Comparison of ENCODE assay signal across 8 mouse cellular contexts in the genomic region with DNA sequence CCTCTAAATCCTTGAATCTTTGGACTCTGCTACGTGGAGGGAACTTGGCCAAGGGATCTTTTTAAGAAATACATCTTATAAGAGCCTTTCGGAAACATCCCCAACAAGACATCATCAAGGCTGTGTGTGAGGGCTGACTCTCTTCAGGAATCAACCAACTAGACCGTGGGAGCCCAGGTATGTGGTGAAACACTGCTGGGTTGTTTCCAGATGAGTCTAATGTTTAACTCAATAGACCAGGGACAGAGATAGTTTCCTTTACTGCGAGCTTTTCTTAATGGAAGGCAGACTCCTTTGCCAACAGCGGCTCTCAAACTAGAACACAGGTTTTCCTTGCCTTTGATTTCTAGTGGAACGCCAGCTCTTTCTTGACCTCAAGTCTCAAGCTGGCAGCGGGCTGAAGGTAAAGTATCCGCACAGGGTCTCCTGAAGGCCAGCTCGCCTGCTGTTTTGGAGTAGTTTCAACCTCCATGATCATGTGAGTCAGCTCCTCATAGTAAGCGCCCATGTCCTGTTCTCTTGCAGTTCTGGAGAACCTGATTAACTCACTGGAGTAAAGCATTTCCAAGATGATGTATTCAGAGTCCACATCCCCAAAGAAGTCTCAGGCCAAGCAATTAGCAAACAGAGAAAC.
A peak's percentile ranks its signal among the peaks of the same experiment; 100 is the strongest.
DNase-seq lines count a peak whose midpoint lies in the region; ATAC-seq lines count a peak whose summit lies in the region.

No protein-coding gene starts in this region.

- H3K27me3 ChIP-seq in embryonic facial prominence, embryonic 14.5 days (replicated peaks; ENCODE audit: control insufficient read depth, insufficient read depth, low read length): no peaks in the 10 kb centered on the region
- peaks cover 21% of the 10 kb centered on the region for H3K27me3 ChIP-seq in midbrain, embryonic 12.5 days

- 56% methylated on average over 10 of the region's 10 CpGs for WGBS in embryonic facial prominence, embryonic 14.5 days
- 81% methylated on average over 10 of the region's 10 CpGs for WGBS in midbrain, embryonic 12.5 days

- H3K36me3 ChIP-seq in embryonic facial prominence, embryonic 14.5 days (ENCODE audit: control insufficient read depth, insufficient read depth, low read length): no peaks in the 10 kb centered on the region
- H3K36me3 ChIP-seq in midbrain, embryonic 12.5 days: no peaks in the 10 kb centered on the region

- 0 out of 2 replicates have a peak, but pooled peaks have one; percentile 6 for ATAC-seq in cerebellum, adult (ENCODE audit: insufficient number of reproducible peaks, low FRiP score, low TSS enrichment)
- ATAC-seq in embryonic facial prominence, embryonic 14.5 days (ENCODE audit: low read depth): peak; percentile 57
- no peak for ATAC-seq in midbrain, embryonic 12.5 days (ENCODE audit: low FRiP score, low read depth)

- peak overlapping the region; percentile 55 for H3K4me2 ChIP-seq in embryonic facial prominence, embryonic 14.5 days (ENCODE audit: low read depth, low read length)
- peak overlapping the region; percentile 55 for H3K4me2 ChIP-seq in midbrain, embryonic 12.5 days (replicated peaks)

- peaks cover 4% of the 10 kb centered on the region; the same call in 1 of the 2 replicates for H3K4me1 ChIP-seq in embryonic facial prominence, embryonic 14.5 days (ENCODE audit: control insufficient read depth, insufficient read depth, low read length)
- H3K4me1 ChIP-seq in midbrain, embryonic 12.5 days: no peaks in the 10 kb centered on the region

- H3K9ac ChIP-seq in embryonic facial prominence, embryonic 14.5 days (ENCODE audit: low read depth, low read length): peak overlapping the region; percentile 64; the same call in 1 of the 2 replicates
- H3K9ac ChIP-seq in midbrain, embryonic 12.5 days (replicated peaks): no peak overlapping the region

- peak overlapping the region; percentile 42; the same call in 1 of the 2 replicates for H3K27ac ChIP-seq in embryonic facial prominence, embryonic 14.5 days (replicated peaks; ENCODE audit: low read depth, low read length)
- H3K27ac ChIP-seq in midbrain, embryonic 12.5 days (replicated peaks): no peak overlapping the region

- H3K4me3 ChIP-seq in embryonic facial prominence, embryonic 14.5 days (ENCODE audit: low read depth, low read length): peak overlapping the region; percentile 45
- H3K4me3 ChIP-seq in midbrain, embryonic 12.5 days: no peak overlapping the region

- no peak for DNase-seq in cerebellum, adult 18-20 months
- peak; percentile 75 for DNase-seq in embryonic facial prominence, embryonic 14.5 days (ENCODE audit: low spot score)
- peak; percentile 72 for DNase-seq in kidney, adult 9 months
- no peak for DNase-seq in thymus, adult 18-20 months
- DNase-seq in cerebellum, adult 9-10 months: no peak
- no peak for DNase-seq in embryo, embryonic 11 days

- no peaks in the 10 kb centered on the region for H3K9me3 ChIP-seq in embryonic facial prominence, embryonic 14.5 days (ENCODE audit: control insufficient read depth, low read length)
- no peaks in the 10 kb centered on the region for H3K9me3 ChIP-seq in midbrain, embryonic 12.5 days

Comparison
In these comparisons a context has a peak if more than half of its experiments do, and no peak if none do; other contexts are left out.
1. DNase-seq: peak in embryonic facial prominence, embryonic 14.5 days (single experiment) and kidney, adult 9 months (single experiment); none in cerebellum, adult 18-20 months (0 of 2), thymus, adult 18-20 months (0 of 2), cerebellum, adult 9-10 months (single experiment) and embryo, embryonic 11 days (single experiment).